In the genomic region with DNA sequence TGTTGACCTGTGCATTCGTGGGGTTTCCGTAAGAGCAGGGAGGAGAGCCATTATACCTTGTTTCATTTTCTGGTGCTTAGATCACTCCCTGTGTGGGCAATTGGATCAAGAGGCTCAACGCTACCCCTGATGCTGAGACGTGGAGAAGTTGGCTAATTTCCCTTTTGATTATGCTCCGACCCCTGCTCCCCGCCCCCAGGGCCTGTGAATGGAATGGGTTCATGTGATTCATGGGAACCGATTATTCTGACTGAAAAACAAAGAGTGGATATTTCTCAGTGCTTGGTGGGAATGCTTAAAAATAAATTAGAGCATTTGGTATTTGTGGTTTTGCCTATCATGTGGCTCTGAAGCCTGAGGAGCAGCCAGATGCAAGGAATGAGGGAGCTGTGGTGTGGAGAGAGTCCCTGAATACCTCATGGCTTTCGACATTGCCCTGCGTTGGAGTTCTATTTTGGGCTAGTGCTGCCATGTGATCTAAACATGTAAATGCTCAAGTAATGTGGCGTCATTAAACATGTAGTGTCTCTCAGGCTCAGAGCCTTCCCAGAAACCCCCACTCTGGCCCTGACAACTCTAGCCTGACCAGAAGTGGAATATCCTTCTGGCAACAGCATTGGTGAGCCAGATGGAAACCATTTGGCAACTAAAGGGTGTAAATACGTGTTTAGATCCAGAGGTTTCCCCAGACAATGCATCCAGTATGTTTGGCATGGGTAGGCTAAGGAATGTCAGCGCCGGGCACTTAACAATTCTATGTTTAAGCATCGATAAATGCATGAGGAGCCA, we compare ENCODE assay signal across 9 mouse cellular contexts. TPM values are rescaled to one million over a fixed set of nuclear protein-coding genes. Genes with fewer than 3 reads are reported as not detected.
DNase-seq lines count a peak whose midpoint lies in the region; ATAC-seq lines count a peak whose summit lies in the region.
"Had no signal": no experiment of that assay in that cellular context is flagged by ENCODE, and none has a peak within 500 bp of the region (broad histone marks: within the 10 kb centered on the region; RNA-seq: fewer than 3 reads in every experiment).

No protein-coding gene starts in this region.

- H3K4me3 ChIP-seq in kidney, embryonic 14.5 days (ENCODE audit: low read length), result no peak overlapping the region
- H3K4me3 ChIP-seq in limb, embryonic 11.5 days (ENCODE audit: low read depth, low read length), result no peak overlapping the region

- ATAC-seq in kidney, embryonic 14.5 days (ENCODE audit: low FRiP score, low TSS enrichment), result no peak
- ATAC-seq in limb, embryonic 11.5 days (ENCODE audit: insufficient number of reproducible peaks, low FRiP score, low TSS enrichment, low read depth), result no peak

- H3K4me1 ChIP-seq in kidney, embryonic 14.5 days (ENCODE audit: control insufficient read depth, insufficient read depth, low read length), result peaks cover 34% of the 10 kb centered on the region
- H3K4me1 ChIP-seq in limb, embryonic 11.5 days (ENCODE audit: control insufficient read depth, insufficient read depth, low read length), result peaks cover 58% of the 10 kb centered on the region

- H3K27ac ChIP-seq in kidney, embryonic 14.5 days (ENCODE audit: low read depth, low read length), result peak overlapping the region; percentile 70
- peak overlapping the region; percentile 90 for H3K27ac ChIP-seq in limb, embryonic 11.5 days (replicated peaks; ENCODE audit: low read depth, low read length)

- no peak overlapping the region for H3K9ac ChIP-seq in kidney, embryonic 14.5 days (ENCODE audit: low read depth, low read length)
- peak overlapping the region; percentile 52 for H3K9ac ChIP-seq in limb, embryonic 11.5 days (ENCODE audit: low read length)

- no peaks in the 10 kb centered on the region for H3K36me3 ChIP-seq in kidney, embryonic 14.5 days (ENCODE audit: control insufficient read depth, insufficient read depth, low read length)
- H3K36me3 ChIP-seq in limb, embryonic 11.5 days (ENCODE audit: control insufficient read depth, insufficient read depth, low read length), result no peaks in the 10 kb centered on the region

- no peak overlapping the region for H3K4me2 ChIP-seq in kidney, embryonic 14.5 days (replicated peaks; ENCODE audit: low read depth, low read length)
- H3K4me2 ChIP-seq in limb, embryonic 11.5 days (ENCODE audit: low read depth, severe bottlenecking), result no peak overlapping the region

- H3K27me3 ChIP-seq in kidney, embryonic 14.5 days (ENCODE audit: control insufficient read depth, insufficient read depth, low read length), result no peaks in the 10 kb centered on the region
- H3K27me3 ChIP-seq in limb, embryonic 11.5 days (ENCODE audit: control insufficient read depth, insufficient read depth, low read length), result no peaks in the 10 kb centered on the region

- DNase-seq in kidney, postnatal 25 days, result no peak
- DNase-seq in NIH3T3 (ENCODE audit: low read depth), result peak; percentile 91
- peak; percentile 100 for DNase-seq in fibroblast of lung, adult 2 months (ENCODE audit: low read depth)
- DNase-seq in limb, embryonic 11.5 days (ENCODE audit: low spot score), result peak; percentile 50
- DNase-seq in frontal cortex, postnatal 14 days (ENCODE audit: low spot score in 2 of 2), result no peak
- no peak for DNase-seq in cerebellum, adult 8-10 months
- no peak for DNase-seq in cerebellum, postnatal 4 days (ENCODE audit: low spot score in 2 of 2)
- DNase-seq: adrenal gland, postnatal 10 days had no signal

- 62% methylated on average over 14 of the region's 14 CpGs for WGBS in kidney, embryonic 14.5 days
- 56% methylated on average over 14 of the region's 14 CpGs for WGBS in limb, embryonic 11.5 days

- no peaks in the 10 kb centered on the region for H3K9me3 ChIP-seq in kidney, embryonic 14.5 days (ENCODE audit: control insufficient read depth, low read length)
- no peaks in the 10 kb centered on the region for H3K9me3 ChIP-seq in limb, embryonic 11.5 days (ENCODE audit: control insufficient read depth, low read length)

RNA-seq across cellular contexts. Expression of a gene that starts 24.5 kb away (rescaled TPM):
- polyA plus RNA-seq in kidney, embryonic 14.5 days (2014; fragmentation: Nextera tagmentation; extraction: Ambion mirVana), result not detected in 2 replicates
- polyA plus RNA-seq in limb, embryonic 11.5 days (2014; fragmentation: Nextera tagmentation; extraction: Ambion mirVana), result not detected in 2 replicates

RNA-seq across cellular contexts. Expression of a gene that starts 34.9 kb away (rescaled TPM):
- 33.6 and 42.2 TPM in 2 replicates for polyA plus RNA-seq in kidney, embryonic 14.5 days (2014; fragmentation: Nextera tagmentation; extraction: Ambion mirVana)
- polyA plus RNA-seq in limb, embryonic 11.5 days (2014; fragmentation: Nextera tagmentation; extraction: Ambion mirVana), result 46.6 and 49.8 TPM in 2 replicates

Comparison
In these comparisons a context has a peak if more than half of its experiments do, and no peak if none do; other contexts are left out.
1. DNase-seq: peak in NIH3T3 (single experiment), fibroblast of lung, adult 2 months (single experiment) and limb, embryonic 11.5 days (single experiment); none in kidney, postnatal 25 days (0 of 2), frontal cortex, postnatal 14 days (0 of 2), cerebellum, adult 8-10 months (single experiment) and cerebellum, postnatal 4 days (0 of 2).